Mouse (Mus musculus): ENCODE measurements around the gene Ugt1a1.

The Ugt1a1 gene

GRCm38 (mm10) chr1:88235046-88235893 is 23.5 kb downstream of the Ugt1a1 start:
- DNase-seq, result no peak

DNA sequence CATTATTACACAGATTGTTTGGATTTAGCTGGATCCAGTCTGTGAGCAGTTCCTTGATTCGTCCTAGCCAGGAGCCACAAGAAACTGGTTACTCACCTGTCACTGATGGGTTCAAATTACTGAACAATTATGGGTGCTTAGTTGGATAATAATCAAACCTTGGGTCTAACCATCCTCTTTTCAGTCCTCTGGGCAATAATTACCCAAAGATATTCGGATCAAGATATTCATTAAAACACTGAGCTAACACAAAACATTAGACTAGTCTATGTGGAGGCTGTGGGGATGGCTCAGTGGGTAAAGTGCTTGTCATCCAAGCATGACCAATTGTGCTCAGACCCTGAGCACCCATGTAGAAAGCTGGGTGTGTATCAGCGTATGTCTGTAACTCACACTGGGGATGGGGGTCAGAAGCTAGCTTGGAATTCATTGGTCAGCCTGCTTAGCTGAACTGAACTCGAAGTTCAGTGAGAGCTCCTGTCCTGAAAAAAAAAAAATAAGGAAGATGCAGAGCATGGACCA is 24.2 kb downstream of the Ugt1a1 start:
- DNase-seq, result no peak

DNA sequence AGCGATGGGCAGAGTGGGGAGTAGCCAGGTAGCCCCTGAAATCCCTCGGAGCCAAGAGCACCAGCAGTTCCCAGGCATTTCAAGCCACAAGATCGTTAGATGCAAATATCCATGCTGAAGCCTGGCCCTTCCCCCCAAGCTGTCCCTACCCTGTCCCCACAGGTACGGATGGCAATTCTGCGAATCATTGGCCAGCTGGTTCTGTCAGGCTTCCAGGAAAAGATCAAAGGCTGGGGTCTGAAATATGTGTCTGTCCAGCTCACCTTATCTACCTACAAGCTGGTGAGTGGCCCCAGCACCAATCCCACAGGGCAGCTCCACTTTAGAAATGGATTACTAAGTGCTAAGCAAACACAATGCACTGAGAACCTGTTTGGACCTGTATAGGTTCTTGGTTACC is 25.6 kb downstream of the Ugt1a1 start:
- DNase-seq, result no peak

GRCm38 (mm10) chr1:88238771-88239170 is 27.0 kb downstream of the Ugt1a1 start:
- DNase-seq, result no peak

DNA sequence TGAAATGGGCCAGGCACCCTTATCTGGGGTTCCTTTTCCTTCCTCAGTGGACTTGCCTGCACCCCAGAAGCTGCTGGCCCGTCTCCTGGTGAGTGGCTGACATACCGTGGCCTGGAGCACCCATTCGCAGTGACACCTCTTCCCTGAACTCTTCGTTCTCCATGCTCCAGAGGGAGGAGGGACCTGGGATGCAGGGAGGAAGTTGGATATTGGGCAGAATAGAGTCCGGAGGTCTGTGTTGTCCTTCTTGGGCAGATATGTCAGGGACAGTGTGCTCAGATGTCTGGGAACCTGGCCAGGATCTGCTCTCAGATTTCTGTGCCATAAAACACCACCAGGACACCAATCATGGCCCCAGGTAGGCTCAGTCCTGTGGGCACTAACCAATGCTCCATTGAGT is 28.3 kb downstream of the Ugt1a1 start:
- DNase-seq, result no peak

DNA sequence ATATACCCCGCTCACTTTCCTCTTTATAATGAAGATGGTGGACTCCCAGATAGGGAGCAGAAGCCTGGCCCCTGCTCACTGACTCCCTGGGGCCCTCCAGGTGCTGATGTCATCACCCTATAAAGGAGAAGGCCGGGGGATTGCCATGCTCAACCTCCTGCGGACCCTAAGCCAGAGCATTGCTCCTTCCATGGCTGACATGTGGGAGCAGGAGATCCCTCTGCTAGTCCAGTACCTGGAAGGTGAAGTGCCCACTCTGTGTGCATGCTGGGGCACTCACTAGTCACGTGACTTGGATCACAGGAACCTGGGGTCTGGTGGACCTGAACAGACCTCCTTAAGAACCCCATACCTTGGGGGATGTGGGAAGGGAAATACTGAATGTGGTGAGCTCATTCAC is 28.8 kb downstream of the Ugt1a1 start:
- DNase-seq, result no peak

DNA sequence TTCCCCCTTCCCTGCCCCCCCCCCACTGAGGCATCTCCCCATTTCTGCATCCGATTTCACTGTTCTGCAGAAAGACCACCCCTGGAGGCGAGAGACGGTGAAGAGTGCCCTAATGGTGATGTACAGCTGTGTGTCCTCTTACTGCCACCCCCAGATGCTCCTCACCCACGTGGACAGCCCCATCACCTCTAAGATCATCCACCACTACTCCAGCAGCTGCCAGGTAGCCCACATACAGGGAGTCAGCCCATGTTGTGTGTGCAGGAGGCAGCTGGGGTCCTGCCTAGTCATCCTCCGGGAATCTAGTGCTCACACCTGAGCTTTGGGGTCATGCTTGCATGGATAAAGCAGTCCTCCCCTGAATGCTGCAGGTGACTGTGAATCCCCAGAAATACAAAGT is 32.1 kb downstream of the Ugt1a1 start:
- no peak for DNase-seq

DNA sequence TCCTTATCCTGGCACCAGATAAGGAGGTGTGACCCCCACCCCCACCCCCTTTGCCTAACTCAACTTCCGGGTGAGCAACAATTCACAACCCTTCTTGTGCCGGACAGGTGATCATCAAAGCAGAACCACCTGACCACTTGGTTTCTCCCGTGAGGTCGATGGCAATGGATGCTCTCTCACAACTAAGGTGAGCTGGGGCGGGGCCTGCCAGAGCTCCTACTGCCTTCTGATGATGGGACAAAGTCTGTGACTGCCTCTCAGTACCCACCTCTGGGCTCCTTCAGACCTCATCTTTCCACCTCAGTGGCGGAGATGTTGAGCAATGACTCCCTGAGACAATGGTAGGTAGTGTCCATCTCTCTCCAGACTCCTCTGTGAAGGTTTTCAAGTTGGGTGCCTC is 34.1 kb downstream of the Ugt1a1 start:
- no peak for DNase-seq

- no peak for DNase-seq
Observed at GRCm38 (mm10) chr1:88246386-88246785, 34.6 kb downstream of the Ugt1a1 start.

- no peak for DNase-seq
Observed at GRCm38 (mm10) chr1:88247660-88248059, 35.9 kb downstream of the Ugt1a1 start.

GRCm38 (mm10) chr1:88248658-88249057 is 36.9 kb downstream of the Ugt1a1 start:
- no peak for DNase-seq

DNA sequence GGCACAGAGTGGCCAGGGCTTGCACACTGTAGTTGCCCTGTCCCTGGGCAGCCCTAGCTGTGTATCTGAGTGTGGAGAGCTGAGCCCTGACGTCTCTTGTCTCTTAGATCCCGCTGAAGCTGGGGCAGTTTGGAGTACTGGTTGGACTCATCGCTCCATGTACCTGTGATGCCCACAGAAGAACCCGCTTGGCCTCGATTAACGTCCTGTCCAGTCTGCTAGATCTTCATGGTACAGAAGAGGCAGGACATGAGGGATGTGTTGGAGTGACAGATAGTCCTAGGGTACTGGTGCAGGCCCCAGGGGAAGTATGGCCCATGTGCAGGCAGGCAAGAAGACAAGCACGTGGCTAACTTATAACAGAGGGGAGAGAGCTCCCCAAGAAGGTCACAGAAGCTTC is 37.8 kb downstream of the Ugt1a1 start:
- DNase-seq, result no peak

- DNase-seq, result no peak
Observed at GRCm38 (mm10) chr1:88250023-88250422, 38.3 kb downstream of the Ugt1a1 start.

DNA sequence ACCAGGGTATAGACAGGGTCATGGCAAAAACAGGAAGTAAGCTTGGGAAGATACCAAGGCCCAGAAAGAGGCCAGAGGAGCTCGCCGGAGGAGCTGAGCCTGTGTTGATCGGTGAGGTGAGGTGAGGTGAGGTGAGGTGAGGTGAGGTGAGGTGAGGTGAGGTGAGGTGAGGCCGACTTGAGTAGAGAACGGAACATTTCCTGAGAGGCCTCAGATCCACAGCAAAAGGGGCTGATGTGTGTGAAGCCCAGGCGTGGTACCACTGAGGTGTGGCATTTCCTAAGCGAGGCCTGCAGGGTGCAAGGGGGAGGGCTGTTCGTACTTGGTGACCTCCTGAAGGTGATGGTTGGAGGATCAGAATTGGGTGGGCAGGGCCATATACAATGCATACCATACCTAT is 41.3 kb downstream of the Ugt1a1 start:
- no peak for DNase-seq

- DNase-seq, result no peak
Observed at GRCm38 (mm10) chr1:88253540-88253939, 41.8 kb downstream of the Ugt1a1 start.

DNA sequence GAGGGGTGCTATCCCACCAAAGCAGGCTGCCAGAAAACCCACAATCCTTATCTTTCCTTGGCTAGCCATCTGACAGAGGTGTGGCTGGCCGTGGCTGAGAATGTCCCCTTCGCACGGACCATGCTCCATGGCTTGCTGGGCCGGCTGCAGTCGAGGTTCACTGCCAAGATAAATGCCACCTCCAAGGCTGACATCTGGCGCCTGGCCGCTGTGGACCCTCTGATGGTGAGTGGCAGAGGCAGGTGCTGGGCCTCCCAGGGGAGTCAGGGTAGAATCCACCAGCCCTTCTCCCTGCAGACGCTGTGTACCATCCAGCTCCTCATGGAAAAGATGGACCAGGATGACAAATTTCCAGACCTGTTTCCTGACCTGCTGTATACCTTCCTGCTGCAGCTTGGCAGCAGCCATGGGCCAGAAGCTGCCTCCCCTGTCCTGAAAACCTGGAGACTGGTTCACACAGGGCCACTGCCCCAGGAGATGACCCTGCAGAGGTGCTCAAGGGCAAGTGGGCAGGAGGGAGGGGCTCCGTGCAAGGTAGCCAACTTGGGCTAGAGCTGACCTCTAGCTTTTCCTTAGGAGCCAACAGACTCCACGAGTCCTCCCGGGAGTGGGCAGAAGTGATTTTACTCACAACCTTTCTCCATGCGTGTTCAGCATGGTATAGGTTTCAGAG is 43.2 kb downstream of the Ugt1a1 start:
- no peak for DNase-seq

DNA sequence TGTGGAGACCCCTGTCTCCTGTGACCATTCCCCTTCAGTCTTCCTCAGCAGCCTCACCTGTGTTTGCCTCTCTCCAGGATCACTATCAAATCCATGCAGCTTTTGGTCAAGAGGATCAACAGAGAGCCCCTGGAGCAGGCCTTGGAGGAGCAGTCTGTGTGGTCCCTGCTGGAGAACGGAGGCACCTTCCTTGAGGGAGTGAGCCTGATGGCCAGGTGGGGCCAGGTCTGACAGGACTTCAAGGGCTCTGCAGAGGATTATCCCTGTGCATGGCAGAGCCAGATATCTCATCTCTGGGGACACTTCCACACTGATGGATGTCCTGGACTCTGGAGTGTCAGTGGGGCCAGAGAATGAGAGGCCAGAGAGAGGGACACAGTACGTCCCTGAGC is 43.7 kb downstream of the Ugt1a1 start:
- no peak for DNase-seq

- no peak for DNase-seq
Observed at GRCm38 (mm10) chr1:88255989-88256754, 44.4 kb downstream of the Ugt1a1 start.

GRCm38 (mm10) chr1:88256886-88257663 is 45.3 kb downstream of the Ugt1a1 start:
- no peak for DNase-seq

- no peak for DNase-seq
Observed at GRCm38 (mm10) chr1:88257681-88258080, 45.9 kb downstream of the Ugt1a1 start.

GRCm38 (mm10) chr1:88258361-88258760 is 46.6 kb downstream of the Ugt1a1 start:
- DNase-seq, result no peak

DNA sequence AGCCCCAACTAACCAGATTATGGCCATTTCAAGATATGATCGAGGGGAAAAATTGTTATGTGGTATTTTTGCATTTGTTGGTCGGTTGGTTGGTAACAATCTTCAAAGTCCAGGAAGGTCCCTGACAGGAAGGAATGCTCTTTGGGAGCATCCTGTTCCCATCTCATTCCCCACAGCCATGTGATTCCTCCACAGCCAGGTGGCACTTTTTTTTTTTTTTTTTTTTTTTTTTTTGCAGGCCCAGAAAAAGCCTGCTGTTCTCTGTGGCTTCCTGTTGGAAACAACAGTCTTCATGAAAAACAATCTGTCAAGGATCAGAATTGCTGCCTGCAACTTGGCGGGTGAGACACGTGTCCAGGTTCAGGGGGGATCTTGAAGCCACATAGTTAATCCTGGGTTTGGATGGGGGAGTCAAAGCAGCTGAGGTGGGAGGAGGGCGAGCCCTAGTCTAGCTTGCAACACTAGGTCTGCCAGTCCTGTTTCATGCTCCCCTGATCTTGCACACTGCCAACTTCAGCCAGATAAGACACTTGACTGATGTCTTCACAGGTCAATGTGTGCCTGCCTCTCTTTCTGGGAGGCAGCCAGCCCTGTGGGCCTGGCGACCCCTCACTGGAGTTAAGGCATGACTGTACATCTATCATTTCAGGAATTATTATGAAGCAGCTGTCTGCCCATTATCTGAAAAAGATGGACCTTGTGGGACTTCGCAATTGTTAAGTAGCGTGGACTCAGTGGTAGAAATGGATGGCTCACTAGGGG is 47.3 kb downstream of the Ugt1a1 start:
- DNase-seq, result no peak

Measured in thymus, adult 18-20 months (tissue).